Mouse (Mus musculus) CH12.LX (cell line): ENCODE measurements around the gene Tsg101. TPM values are rescaled to one million over a fixed set of nuclear protein-coding genes. Genes with fewer than 3 reads are reported as not detected.

Experiments
- DNase-seq: peaks from one replicate; pipeline ENCODE4 v3.0.0-alpha.2; 2013; ENCODE audit errors: extremely low read depth
- H3K27ac ChIP-seq: 2 replicates; pipeline ENCODE4 v1.5.1; 2012; ENCODE audit warnings: low read depth, mild to moderate bottlenecking, control low read depth, moderate library complexity; ENCODE audit not compliant: insufficient read depth
- H3K27me3 ChIP-seq: replicated peaks from 2 replicates; pipeline ENCODE3; 2012; ENCODE audit warnings: inconsistent platforms
- H3K36me3 ChIP-seq, 2 experiments: replicated peaks in 1 of 2; 2 replicates each; pipeline versions ENCODE3 to v1.6.1; 2012; ENCODE audit warnings: inconsistent platforms in 1 of 2, low read length in 1 of 2, mild to moderate bottlenecking in 1 of 2, mixed read lengths in 1 of 2, moderate library complexity in 1 of 2; ENCODE audit not compliant: control insufficient read depth in 1 of 2, insufficient read depth in 1 of 2
- H3K4me1 ChIP-seq, 2 experiments: 2 replicates each; pipeline ENCODE4 v1.6.1; 2012; ENCODE audit warnings: inconsistent platforms in 1 of 2, moderate library complexity in 1 of 2; ENCODE audit not compliant: insufficient read depth in 2 of 2, control insufficient read depth in 1 of 2
- H3K4me2 ChIP-seq: 2 replicates; pipeline ENCODE4 v1.6.1; 2012; ENCODE audit warnings: low read depth, mild to moderate bottlenecking, control low read depth; ENCODE audit not compliant: poor library complexity, insufficient read depth, severe bottlenecking
- H3K4me3 ChIP-seq, 3 experiments: fragments of 150-350 bp in 1 of 3; sonication (generic) in 1 of 3; replicated peaks in 1 of 3; 2 replicates each; pipeline versions ENCODE3 to v1.5.1; 2011 to 2012; ENCODE audit warnings: low read depth in 2 of 3, low read length in 2 of 3, mild to moderate bottlenecking in 2 of 3, moderate library complexity in 2 of 3, control low read depth in 1 of 3, improper control_type of control experiment in 1 of 3, inconsistent platforms in 1 of 3, mixed read lengths in 1 of 3; ENCODE audit not compliant: poor library complexity in 1 of 3
- H3K79me2 ChIP-seq: replicated peaks from 2 replicates; pipeline ENCODE4 v1.6.1; 2012; ENCODE audit warnings: mild to moderate bottlenecking, moderate library complexity; ENCODE audit not compliant: control insufficient read depth, poor library complexity, insufficient read depth, severe bottlenecking; ENCODE audit errors: extremely low read depth
- H3K9ac ChIP-seq: 2 replicates; pipeline ENCODE4 v1.6.1; 2012; ENCODE audit warnings: low read depth, mild to moderate bottlenecking, control low read depth, moderate library complexity; ENCODE audit not compliant: insufficient read depth
- H3K9me3 ChIP-seq: replicated peaks from 2 replicates; pipeline ENCODE3; 2012; ENCODE audit warnings: low read length, inconsistent platforms, mixed read lengths
- CHD1 ChIP-seq: IDR thresholded peaks from 2 replicates; pipeline ENCODE4 v1.6.1; 2012; ENCODE audit warnings: low read depth, low read length, improper control_type of control experiment, inconsistent platforms
- E2F4 ChIP-seq: IDR thresholded peaks from 2 replicates; pipeline ENCODE4 v1.6.1; 2011; ENCODE audit warnings: low read depth, low read length, improper control_type of control experiment; ENCODE audit not compliant: insufficient replicate concordance
- ETS1 ChIP-seq: conservative IDR thresholded peaks from 2 replicates; pipeline ENCODE4 v1.6.1; 2012; ENCODE audit warnings: low read depth, mild to moderate bottlenecking, inconsistent platforms, low read length, improper control_type of control experiment, moderate library complexity
- HCFC1 ChIP-seq: IDR thresholded peaks from 2 replicates; pipeline ENCODE4 v1.6.1; 2012; ENCODE audit warnings: low read depth, mild to moderate bottlenecking, inconsistent platforms, low read length, improper control_type of control experiment
- IRF4 ChIP-seq: IDR thresholded peaks from 2 replicates; pipeline ENCODE4 v1.6.1; 2014; ENCODE audit warnings: low read depth, mild to moderate bottlenecking, inconsistent platforms, low read length, improper control_type of control experiment
- JUN ChIP-seq: IDR thresholded peaks from 2 replicates; pipeline ENCODE4 v1.6.1; 2011; ENCODE audit warnings: low read depth, mild to moderate bottlenecking, low read length, improper control_type of control experiment, moderate library complexity; ENCODE audit not compliant: insufficient read depth
- MAX ChIP-seq: IDR thresholded peaks from 2 replicates; pipeline ENCODE4 v1.6.1; 2011; ENCODE audit warnings: low read length, improper control_type of control experiment
- MYC ChIP-seq: IDR thresholded peaks from 2 replicates; pipeline ENCODE4 v1.6.1; 2011; ENCODE audit warnings: low read depth, mild to moderate bottlenecking, improper control_type of control experiment, low read length
- NELFE ChIP-seq: IDR thresholded peaks from 2 replicates; pipeline ENCODE4 v1.6.1; 2011; ENCODE audit warnings: low read depth, low read length, improper control_type of control experiment
- POLR2A ChIP-seq: IDR thresholded peaks from 2 replicates; pipeline ENCODE4 v1.6.1; 2011; ENCODE audit warnings: low read depth, mild to moderate bottlenecking, improper control_type of control experiment, low read length
- RCOR1 ChIP-seq: conservative IDR thresholded peaks from 2 replicates; pipeline ENCODE4 v1.6.1; 2012; ENCODE audit warnings: low read depth, mild to moderate bottlenecking, inconsistent platforms, low read length, improper control_type of control experiment
- SMC3 ChIP-seq: IDR thresholded peaks from 2 replicates; pipeline ENCODE4 v1.6.1; 2011; ENCODE audit warnings: low read depth, low read length, improper control_type of control experiment
- UBTF ChIP-seq: IDR thresholded peaks from 2 replicates; pipeline ENCODE4 v1.6.1; 2012; ENCODE audit warnings: low read depth, mild to moderate bottlenecking, inconsistent platforms, low read length, improper control_type of control experiment, moderate library complexity
- USF1 ChIP-seq: IDR thresholded peaks from 2 replicates; pipeline ENCODE4 v1.6.1; 2014; ENCODE audit warnings: low read depth, mild to moderate bottlenecking, inconsistent platforms, low read length, improper control_type of control experiment
- ZC3H11A ChIP-seq: IDR thresholded peaks from 2 replicates; pipeline ENCODE4 v1.6.1; 2012; ENCODE audit warnings: low read depth, mild to moderate bottlenecking, inconsistent platforms, low read length, improper control_type of control experiment
- ZNF384 ChIP-seq: IDR thresholded peaks from 2 replicates; pipeline ENCODE4 v1.6.1; 2012; ENCODE audit warnings: low read depth, low read length, improper control_type of control experiment, inconsistent platforms
- dilution Hi-C: fragments of 300-500 bp; cut with MboI; formaldehyde crosslinking; loops from 2 replicates; pipeline ENCODE4 v1.14.3; 2020; ENCODE audit warnings: low sequenced_read_pairs; ENCODE audit not compliant: extremely low pct_unique_long_range_greater_than_20kb, extremely low pct_ligation_motif_present
- in situ Hi-C: fragments of 300-500 bp; cut with MboI; formaldehyde crosslinking; loops from 3 replicates; pipeline ENCODE4 v1.14.3; 2019; ENCODE audit warnings: low sequenced_read_pairs, low pct_ligation_motif_present, low pct_unique_long_range_greater_than_20kb, mixed read lengths
- polyA plus RNA-seq: library from polyadenylated mRNA; unstranded; fragments of >175 nt; gene quantifications from 2 replicates; pipeline ENCODE4 v1.2.1, GENCODE M21; 2012; ENCODE audit warnings: low read depth; ENCODE audit not compliant: insufficient read length
- total RNA-seq, 2 experiments: library from RNA; depleted of rRNA; stranded (reverse); fragments of 300-350 nt in 1 of 2; fragments of >200 nt in 1 of 2; gene quantifications; 2 replicates each; pipeline ENCODE4 v1.2.3; 2012 to 2014

The Tsg101 gene
- total and polyA plus RNA-seq, 3 experiments: 19.8 to 93.5 (median 46.0) TPM

- Histone ChIP-seq H3K4me2 (no peak overlapping the region), H3K4me3 (no peak overlapping the region), H3K27me3 (no peaks in the 10 kb centered on the region), H3K9ac (no peak overlapping the region), H3K36me3 (peaks cover 19 to 22% of the 10 kb centered on the region in 2 experiments), H3K27ac (no peak overlapping the region), H3K4me1 (no peaks in the 10 kb centered on the region), H3K79me2 (no peaks in the 10 kb centered on the region), H3K9me3 (no peaks in the 10 kb centered on the region)
- DNase-seq: no peak
- no peak for TF ChIP-seq POLR2A
- TF ChIP-seq MYC: no peak
- TF ChIP-seq ETS1: no peak
- no peak for TF ChIP-seq IRF4
- no peak for TF ChIP-seq USF1
- no peak for TF ChIP-seq RCOR1
- TF ChIP-seq E2F4: no peak
- TF ChIP-seq UBTF: no peak
- no peak for TF ChIP-seq JUN
- no peak for TF ChIP-seq NELFE
- no peak for TF ChIP-seq CHD1
- no peak for TF ChIP-seq ZNF384
- TF ChIP-seq ZC3H11A: no peak
- no peak for TF ChIP-seq SMC3
- in situ Hi-C loops: no loop called here
- dilution Hi-C loops: no loop called here
Observed at GRCm38 (mm10) chr7:46859031-46859430, 60.7 kb downstream of the Tsg101 start.

GRCm38 (mm10) chr7:46857436-46857835 lies 62.3 kb downstream of the Tsg101 start:
- no peaks in the 10 kb centered on the region for H3K9me3 ChIP-seq
- DNase-seq: no peak
- dilution Hi-C loops: no loop called here
- H3K9ac ChIP-seq: no peak overlapping the region
- in situ Hi-C loops: no loop called here
- no peaks in the 10 kb centered on the region for H3K4me1 ChIP-seq
- no peak overlapping the region for H3K4me3 ChIP-seq
- TF ChIP-seq MAX (no peak), HCFC1 (no peak)
- H3K27ac ChIP-seq: no peak overlapping the region
- no peaks in the 10 kb centered on the region for H3K27me3 ChIP-seq
- H3K4me2 ChIP-seq: no peak overlapping the region
- peaks cover 30 to 38% of the 10 kb centered on the region in 2 experiments for H3K36me3 ChIP-seq
- no peaks in the 10 kb centered on the region for H3K79me2 ChIP-seq
